Comparison of ENCODE assay signal across 8 mouse cellular contexts in genomic region chr11:54054257-54054656, GRCm38 (mm10). TPM values are rescaled to one million over a fixed set of nuclear protein-coding genes. Genes with fewer than 3 reads are reported as not detected.
DNase-seq lines count a peak whose midpoint lies in the region; ATAC-seq and TF ChIP-seq lines count a peak whose summit lies in the region.

No protein-coding gene starts in this region.

- TF ChIP-seq CTCF in gastrocnemius, adult 2 months (IDR thresholded peaks at IDR 0.05), result peak; percentile 74
- TF ChIP-seq CTCF in spleen, adult 2 months (IDR thresholded peaks at IDR 0.05; ENCODE audit: extremely low read depth, insufficient read depth, insufficient read length, insufficient replicate concordance), result peak; percentile 17; the same call in 1 of the 2 replicates
- peak; percentile 61 for TF ChIP-seq CTCF in cerebellum, adult 2 months (IDR thresholded peaks at IDR 0.05; ENCODE audit: borderline replicate concordance, insufficient read depth, low read depth, low read length)

- no peaks in the 10 kb centered on the region for H3K4me1 ChIP-seq in spleen, adult 2 months (ENCODE audit: control insufficient read depth, insufficient read depth, insufficient read length)
- H3K4me1 ChIP-seq in cerebellum, adult 2 months (ENCODE audit: control insufficient read depth, insufficient read depth, low read length), result peaks cover 13% of the 10 kb centered on the region

- no peak overlapping the region for H3K4me3 ChIP-seq in gastrocnemius, adult 2 months
- H3K4me3 ChIP-seq in spleen, adult 2 months (ENCODE audit: extremely low read depth, insufficient read depth, insufficient read length), result no peak overlapping the region
- no peak overlapping the region for H3K4me3 ChIP-seq in cerebellum, adult 2 months (replicated peaks; ENCODE audit: insufficient read depth, low read depth, low read length)

- 0 out of 2 replicates have a peak, but pooled peaks have one; percentile 17 for ATAC-seq in neutrophil, adult 5-6 weeks (ENCODE audit: extremely low read depth, insufficient number of reproducible peaks, low FRiP score, poor library complexity, severe bottlenecking)

- intact Hi-C loops in gastrocnemius, adult 2 months (cut with DNase I), result loop anchor here (1.0 to 10.0 kb wide), 3 partner anchors 35 to 203 kb away; no protein-coding TSS in a partner anchor

- WGBS in spleen, adult 2 months, result 14% methylated on average over 6 of the region's 6 CpGs
- WGBS in cerebellum, adult 2 months, result 29% methylated on average over 6 of the region's 6 CpGs

- DNase-seq in gastrocnemius, adult 2 months, result no peak
- no peak for DNase-seq in gastrocnemius, adult 8-10 months (ENCODE audit: low spot score in 2 of 2)
- peak in 1 of 2 experiments; percentile 8 for DNase-seq in spleen, adult 2 months (ENCODE audit: low read depth in 1 of 2, low spot score in 2 of 2)
- DNase-seq in spleen, adult 12 weeks (ENCODE audit: low spot score), result no peak
- DNase-seq in cerebellum, adult 2 months, result peak; percentile 50 to 71
- DNase-seq in kidney, postnatal 10 days, result peak; percentile 64
- DNase-seq in urinary bladder, adult 18-20 months (ENCODE audit: low spot score in 2 of 2), result no peak

- no peak overlapping the region for H3K27ac ChIP-seq in gastrocnemius, adult 2 months
- H3K27ac ChIP-seq in spleen, adult 2 months (ENCODE audit: insufficient read depth, low read length), result no peak overlapping the region
- H3K27ac ChIP-seq in cerebellum, adult 2 months (ENCODE audit: insufficient read depth, low read length), result no peak overlapping the region

- H3K36me3 ChIP-seq in spleen, adult 2 months (ENCODE audit: control insufficient read depth, insufficient read depth, low read length), result no peaks in the 10 kb centered on the region

- no peaks in the 10 kb centered on the region for H3K27me3 ChIP-seq in spleen, adult 2 months (ENCODE audit: control insufficient read depth, insufficient read depth, low read length)
- no peaks in the 10 kb centered on the region for H3K27me3 ChIP-seq in cerebellum, adult 2 months (ENCODE audit: control insufficient read depth, insufficient read depth, low read length)

- TF ChIP-seq POLR2A in spleen, adult 2 months (IDR thresholded peaks at IDR 0.05; ENCODE audit: low read depth, low read length), result no peak
- TF ChIP-seq POLR2A in cerebellum, adult 2 months (IDR thresholded peaks at IDR 0.05; ENCODE audit: borderline replicate concordance, insufficient read depth, low read length), result no peak

RNA-seq across cellular contexts. Expression of gene Pdlim4, which starts 14.6 kb away (rescaled TPM):
- total RNA-seq in gastrocnemius, adult 2 months (2021), result 1 to 10 TPM; 4.7 to 7.9 TPM
- 1 to 10 TPM; 3.2 to 5.4 (median 3.9) TPM for total RNA-seq in gastrocnemius, adult 8-10 months (2022)
- 53.3 and 73.3 TPM in 2 replicates for polyA plus RNA-seq in spleen, adult 2 months (2012; rRNA removed)
- polyA plus RNA-seq in cerebellum, adult 2 months (2012; rRNA removed), result 16.9 and 18.6 TPM in 2 replicates
- 2.1 and 2.3 TPM in 2 replicates for total RNA-seq in neutrophil, adult 5-6 weeks (2017)

RNA-seq across cellular contexts. Expression of gene Slc22a4, which starts 26.4 kb away (rescaled TPM):
- 1 to 10 TPM; 1.9 to 2.6 TPM for total RNA-seq in gastrocnemius, adult 2 months (2021)
- total RNA-seq in gastrocnemius, adult 8-10 months (2022), result 1 to 10 TPM; 2.0 to 2.2 (median 2.1) TPM
- 4.6 and 5.4 TPM in 2 replicates for polyA plus RNA-seq in spleen, adult 2 months (2012; rRNA removed)
- polyA plus RNA-seq in cerebellum, adult 2 months (2012; rRNA removed), result 53.6 and 61.9 TPM in 2 replicates
- 2.9 and 6.3 TPM in 2 replicates for total RNA-seq in neutrophil, adult 5-6 weeks (2017)

RNA-seq across cellular contexts. Expression of gene P4ha2, which starts 45.6 kb away (rescaled TPM):
- 10 to 100 TPM; 27.2 to 46.2 TPM for total RNA-seq in gastrocnemius, adult 2 months (2021)
- 10 to 100 TPM; 28.2 to 33.7 (median 31.2) TPM for total RNA-seq in gastrocnemius, adult 8-10 months (2022)
- 2.6 and 2.8 TPM in 2 replicates for polyA plus RNA-seq in spleen, adult 2 months (2012; rRNA removed)
- 13.6 and 14.2 TPM in 2 replicates for polyA plus RNA-seq in cerebellum, adult 2 months (2012; rRNA removed)
- total RNA-seq in neutrophil, adult 5-6 weeks (2017), result not detected in 2 replicates

Comparison
In these comparisons a context has a peak if more than half of its experiments do, and no peak if none do; other contexts are left out.
1. DNase-seq: peak in cerebellum, adult 2 months (2 of 2) and kidney, postnatal 10 days (single experiment); none in gastrocnemius, adult 2 months (single experiment), gastrocnemius, adult 8-10 months (0 of 2), spleen, adult 12 weeks (single experiment) and urinary bladder, adult 18-20 months (0 of 2).
2. CTCF ChIP-seq: peak in every context shown above with its lines; median percentile 74 in gastrocnemius, adult 2 months; 61 in cerebellum, adult 2 months; 17 in spleen, adult 2 months.
3. RNA of gene P4ha2, which starts 45.6 kb away (total RNA-seq): 27.2 to 46.2 TPM in gastrocnemius, adult 2 months and 28.2 to 33.7 TPM in gastrocnemius, adult 8-10 months; not detected in neutrophil, adult 5-6 weeks; every median in the first group is over 10 times any median in the second.